Mouse (Mus musculus) kidney, adult 2 months (tissue): ENCODE data around the gene Tcte3.
"Not testable (repeated sequence)": the region's sequence is repeated elsewhere in the genome, so short reads cannot be mapped to it uniquely, and the experiment has no call there.

Experiments
- CTCF ChIP-seq: fragments of 200-500 bp; conservative IDR thresholded peaks from 2 replicates; pipeline ENCODE4 v1.5.1; 2011; ENCODE audit warnings: low read depth, mild to moderate bottlenecking, control low read depth, low read length, moderate library complexity, mixed read lengths; ENCODE audit not compliant: insufficient read depth, insufficient read length
- POLR2A ChIP-seq: fragments of 200-500 bp; IDR thresholded peaks from one replicate; pipeline ENCODE4 v1.6.1; 2011; ENCODE audit warnings: low read depth, low read length, control low read depth

- not testable (repeated sequence) for TF ChIP-seq POLR2A, CTCF
Observed at GRCm38 (mm10) chr17:15053183-15053828, 12.0 kb upstream of the Tcte3 start.
